Comparison of ENCODE assay signal across 28 mouse cellular contexts in genomic region chr17:25757691-25758090, GRCm38 (mm10). TPM values are rescaled to one million over a fixed set of nuclear protein-coding genes. Genes with fewer than 3 reads are reported as not detected.
A peak's percentile ranks its signal among the peaks of the same experiment; 100 is the strongest.
DNase-seq lines count a peak whose midpoint lies in the region; ATAC-seq and TF ChIP-seq lines count a peak whose summit lies in the region.
"Had no signal": no experiment of that assay in that cellular context is flagged by ENCODE, and none has a peak within 500 bp of the region (broad histone marks: within the 10 kb centered on the region; RNA-seq: fewer than 3 reads in every experiment).

No protein-coding gene starts in this region.

- 42% methylated on average over 3 of the region's 3 CpGs for WGBS in lung, postnatal 0 days

- TF ChIP-seq EP300 in lung, postnatal 0 days (IDR thresholded peaks at IDR 0.05): no peak
- no peak for TF ChIP-seq EP300 in ES-Bruce4 (IDR thresholded peaks at IDR 0.05; ENCODE audit: insufficient read depth, low read depth, low read length)

- no peak for TF ChIP-seq POLR2A in ES-Bruce4 (IDR thresholded peaks at IDR 0.05; ENCODE audit: insufficient read depth, low read length)
- TF ChIP-seq POLR2A in embryonic fibroblast, embryonic 13.5 days (IDR thresholded peaks at IDR 0.05; ENCODE audit: low read depth, low read length): no peak

- H3K36me3 ChIP-seq in lung, postnatal 0 days (ENCODE audit: insufficient read depth, low read length): no peaks in the 10 kb centered on the region
- H3K36me3 ChIP-seq in ES-Bruce4 (ENCODE audit: control insufficient read depth, insufficient read depth, low read length, poor library complexity, severe bottlenecking): no peaks in the 10 kb centered on the region
- H3K36me3 ChIP-seq: forebrain, embryonic 12.5 days; forebrain, embryonic 15.5 days; hindbrain, embryonic 12.5 days; intestine, embryonic 15.5 days had no signal

- no peaks in the 10 kb centered on the region for H3K4me1 ChIP-seq in lung, postnatal 0 days (ENCODE audit: insufficient read depth, low read depth, low read length)
- H3K4me1 ChIP-seq in ES-Bruce4 (ENCODE audit: control insufficient read depth, insufficient read depth, low read length): peaks cover 23% of the 10 kb centered on the region
- peaks cover 15% of the 10 kb centered on the region for H3K4me1 ChIP-seq in embryonic fibroblast, embryonic 13.5 days (ENCODE audit: control insufficient read depth, insufficient read depth, low read length)
- H3K4me1 ChIP-seq: forebrain, embryonic 15.5 days; hindbrain, embryonic 12.5 days; intestine, embryonic 15.5 days had no signal

- H3K9ac ChIP-seq in lung, postnatal 0 days (replicated peaks; ENCODE audit: low read depth): no peak overlapping the region
- no peak overlapping the region for H3K9ac ChIP-seq in ES-Bruce4 (ENCODE audit: low read depth, poor library complexity, severe bottlenecking)
- H3K9ac ChIP-seq: forebrain, embryonic 12.5 days; forebrain, embryonic 15.5 days; hindbrain, embryonic 12.5 days; intestine, embryonic 15.5 days had no signal

- H3K27me3 ChIP-seq in lung, postnatal 0 days (replicated peaks; ENCODE audit: insufficient read depth, low read length): no peaks in the 10 kb centered on the region
- no peaks in the 10 kb centered on the region for H3K27me3 ChIP-seq in ES-Bruce4 (ENCODE audit: control insufficient read depth, insufficient read depth, low read length, poor library complexity, severe bottlenecking)
- H3K27me3 ChIP-seq: forebrain, embryonic 15.5 days; intestine, embryonic 15.5 days; Patski had no signal

- ATAC-seq in lung, postnatal 0 days: no peak
- ATAC-seq: forebrain, embryonic 15.5 days; hindbrain, embryonic 16.5 days; Patski had no signal

- TF ChIP-seq CTCF in lung, postnatal 0 days (IDR thresholded peaks at IDR 0.05): no peak
- TF ChIP-seq CTCF in ES-Bruce4 (IDR thresholded peaks at IDR 0.05; ENCODE audit: low read depth, low read length): no peak
- TF ChIP-seq CTCF in embryonic fibroblast, embryonic 13.5 days (IDR thresholded peaks at IDR 0.05; ENCODE audit: borderline replicate concordance, insufficient read depth, low read length): no peak
- TF ChIP-seq CTCF in layer of hippocampus, adult 2 months (conservative IDR thresholded peaks at IDR 0.05): no peak

- H3K4me3 ChIP-seq in lung, postnatal 0 days (ENCODE audit: low read depth, low read length): no peak overlapping the region
- H3K4me3 ChIP-seq in ES-Bruce4 (ENCODE audit: low read depth, low read length): no peak overlapping the region
- no peak overlapping the region for H3K4me3 ChIP-seq in embryonic fibroblast, embryonic 13.5 days (ENCODE audit: insufficient read depth, low read length)
- H3K4me3 ChIP-seq in layer of hippocampus, adult 2 months: no peak overlapping the region
- H3K4me3 ChIP-seq: forebrain, embryonic 12.5 days; forebrain, embryonic 15.5 days; hindbrain, embryonic 12.5 days; intestine, embryonic 15.5 days had no signal

- no peaks in the 10 kb centered on the region for H3K9me3 ChIP-seq in lung, postnatal 0 days (ENCODE audit: low read length)
- H3K9me3 ChIP-seq in ES-Bruce4 (replicated peaks; ENCODE audit: control insufficient read depth, insufficient read depth, low read length, poor library complexity, severe bottlenecking): no peaks in the 10 kb centered on the region
- H3K9me3 ChIP-seq: forebrain, embryonic 12.5 days; forebrain, embryonic 15.5 days; hindbrain, embryonic 12.5 days; intestine, embryonic 15.5 days had no signal

- peak overlapping the region; percentile 89 for H3K27ac ChIP-seq in lung, postnatal 0 days (ENCODE audit: low read length)
- peak overlapping the region; percentile 70 for H3K27ac ChIP-seq in ES-Bruce4 (ENCODE audit: insufficient read depth, low read length)
- H3K27ac ChIP-seq in embryonic fibroblast, embryonic 13.5 days (ENCODE audit: insufficient read depth, low read length): peak overlapping the region; percentile 76; the same call in 1 of the 2 replicates
- H3K27ac ChIP-seq in layer of hippocampus, adult 2 months: no peak overlapping the region
- H3K27ac ChIP-seq: forebrain, embryonic 12.5 days; forebrain, embryonic 15.5 days; hindbrain, embryonic 12.5 days had no signal

- no peak for DNase-seq in lung, postnatal 0 days (ENCODE audit: low spot score)
- no peak for DNase-seq in lung, postnatal 10 days
- DNase-seq in right cerebral cortex, postnatal 4 days: no peak
- no peak for DNase-seq in kidney, postnatal 10 days
- no peak for DNase-seq in layer of hippocampus, adult 2 months (ENCODE audit: low spot score in 2 of 2)
- DNase-seq: adrenal gland, postnatal 10 days; adrenal gland, postnatal 36 days; cerebellum, adult 18-20 months; cerebellum, adult 9-10 months; cerebellum, postnatal 14 days; gastrocnemius, postnatal 25 days; heart, adult 18-20 months had no signal

- no peak overlapping the region for H3K4me2 ChIP-seq in lung, postnatal 0 days (replicated peaks; ENCODE audit: low read depth, low read length)
- H3K4me2 ChIP-seq: forebrain, embryonic 12.5 days; forebrain, embryonic 15.5 days; hindbrain, embryonic 12.5 days; intestine, embryonic 15.5 days had no signal

RNA-seq across cellular contexts. Expression of gene Msln, which starts 3.5 kb away (rescaled TPM):
- polyA plus RNA-seq in lung, postnatal 0 days (2015; fragmentation: Nextera tagmentation; extraction: Ambion mirVana): 584 and 630 TPM in 2 replicates
- 9.6 and 15.1 TPM in 2 replicates for polyA plus RNA-seq in ES-Bruce4 (2011; ENCODE audit: insufficient read depth, insufficient read length, low read depth, missing spikeins)
- polyA plus RNA-seq in embryonic fibroblast, embryonic 13.5 days (2011; ENCODE audit: insufficient read length, low read depth, missing spikeins): 2.3 and 3.3 TPM in 2 replicates
- total RNA-seq in layer of hippocampus, adult 2 months (2021): under 1 TPM; 0.51 to 0.69 TPM
- total RNA-seq: CH12.LX; hematopoietic stem cell, adult 5-6 weeks had no signal
- polyA plus RNA-seq: embryonic facial prominence, embryonic 11.5 days had no signal

RNA-seq across cellular contexts. Expression of gene Narfl, which starts 15.9 kb away (rescaled TPM):
- 23.8 and 24.1 TPM in 2 replicates for polyA plus RNA-seq in lung, postnatal 0 days (2015; fragmentation: Nextera tagmentation; extraction: Ambion mirVana)
- polyA plus RNA-seq in ES-Bruce4 (2011; ENCODE audit: insufficient read depth, insufficient read length, low read depth, missing spikeins): 18.8 and 21.3 TPM in 2 replicates
- polyA plus RNA-seq in embryonic fibroblast, embryonic 13.5 days (2011; ENCODE audit: insufficient read length, low read depth, missing spikeins): 14.6 and 20.3 TPM in 2 replicates
- 10 to 100 TPM; 37.4 to 39.8 TPM for total RNA-seq in layer of hippocampus, adult 2 months (2021)

RNA-seq across cellular contexts. Expression of gene Mslnl, which starts 21.8 kb away (rescaled TPM):
- polyA plus RNA-seq in lung, postnatal 0 days (2015; fragmentation: Nextera tagmentation; extraction: Ambion mirVana): 1.0 and 1.9 TPM in 2 replicates
- 0.30 TPM in 1 of 2 replicates, not detected in the other for polyA plus RNA-seq in ES-Bruce4 (2011; ENCODE audit: insufficient read depth, insufficient read length, low read depth, missing spikeins)
- not detected in 2 replicates for polyA plus RNA-seq in embryonic fibroblast, embryonic 13.5 days (2011; ENCODE audit: insufficient read length, low read depth, missing spikeins)
- not detected for total RNA-seq in layer of hippocampus, adult 2 months (2021)
- total RNA-seq: adrenal gland, adult 18-20 months; adrenal gland, postnatal 10 days; adrenal gland, postnatal 36 days; CH12.LX; gastrocnemius, adult 8-10 months; gastrocnemius, postnatal 25 days; heart, adult 18-20 months; heart, postnatal 25 days; hematopoietic stem cell, adult 5-6 weeks had no signal
- polyA plus RNA-seq: forebrain, embryonic 15.5 days; heart, embryonic 14.5 days; heart, postnatal 0 days; hindbrain, embryonic 12.5 days; hindbrain, embryonic 16.5 days; intestine, embryonic 15.5 days; Patski had no signal

RNA-seq across cellular contexts. Expression of gene Haghl, which starts 27.8 kb away (rescaled TPM):
- polyA plus RNA-seq in lung, postnatal 0 days (2015; fragmentation: Nextera tagmentation; extraction: Ambion mirVana): 42.7 and 45.4 TPM in 2 replicates
- 25.7 and 32.1 TPM in 2 replicates for polyA plus RNA-seq in ES-Bruce4 (2011; ENCODE audit: insufficient read depth, insufficient read length, low read depth, missing spikeins)
- 18.1 and 23.8 TPM in 2 replicates for polyA plus RNA-seq in embryonic fibroblast, embryonic 13.5 days (2011; ENCODE audit: insufficient read length, low read depth, missing spikeins)
- total RNA-seq in layer of hippocampus, adult 2 months (2021): 100 to 1,000 TPM; 116 to 117 TPM

RNA-seq across cellular contexts. Expression of gene Ccdc78, which starts 28.7 kb away (rescaled TPM):
- 5.8 and 7.7 TPM in 2 replicates for polyA plus RNA-seq in lung, postnatal 0 days (2015; fragmentation: Nextera tagmentation; extraction: Ambion mirVana)
- not detected in 2 replicates for polyA plus RNA-seq in ES-Bruce4 (2011; ENCODE audit: insufficient read depth, insufficient read length, low read depth, missing spikeins)
- not detected in 2 replicates for polyA plus RNA-seq in embryonic fibroblast, embryonic 13.5 days (2011; ENCODE audit: insufficient read length, low read depth, missing spikeins)
- under 1 TPM; 0.49 to 0.51 TPM for total RNA-seq in layer of hippocampus, adult 2 months (2021)
- total RNA-seq: adrenal gland, adult 18-20 months; adrenal gland, postnatal 10 days; adrenal gland, postnatal 36 days; gastrocnemius, adult 8-10 months; gastrocnemius, postnatal 25 days; heart, postnatal 25 days; hematopoietic stem cell, adult 5-6 weeks had no signal
- polyA plus RNA-seq: embryonic facial prominence, embryonic 11.5 days; heart, embryonic 14.5 days had no signal

Comparison
In these comparisons a context has a peak if more than half of its experiments do, and no peak if none do; other contexts are left out.
1. RNA of gene Msln, which starts 3.5 kb away (polyA plus RNA-seq): 584 to 630 TPM in lung, postnatal 0 days; 9.6 to 15.1 TPM in ES-Bruce4 and 2.3 to 3.3 TPM in embryonic fibroblast, embryonic 13.5 days; every median in the first group is over 10 times any median in the second.